Mouse (Mus musculus) C2C12 (cell line): Measurements from ENCODE around the gene Ercc6.

Experiments
- CEBPB ChIP-seq: IDR thresholded peaks from one replicate; pipeline ENCODE4 v1.6.1; 2011; ENCODE audit warnings: low read depth, mild to moderate bottlenecking, control low read depth, moderate library complexity
- CTCF ChIP-seq: IDR thresholded peaks from one replicate; pipeline ENCODE4 v1.5.1; 2011; ENCODE audit not compliant: control insufficient read depth, insufficient read depth, insufficient read length
- FOSL1 ChIP-seq: IDR thresholded peaks from one replicate; pipeline ENCODE4 v1.8.0; 2011; ENCODE audit warnings: mild to moderate bottlenecking, low read length; ENCODE audit not compliant: poor library complexity, insufficient read depth, severe bottlenecking
- MAX ChIP-seq: IDR thresholded peaks from one replicate; pipeline ENCODE4 v1.6.1; 2011; ENCODE audit warnings: mild to moderate bottlenecking, control low read depth
- MYOD1 ChIP-seq: IDR thresholded peaks from one replicate; pipeline ENCODE4 v1.6.1; 2011; ENCODE audit warnings: low read depth; ENCODE audit not compliant: control insufficient read depth, insufficient read length
- MYOG ChIP-seq: IDR thresholded peaks from one replicate; pipeline ENCODE4 v1.6.1; 2011; ENCODE audit not compliant: control insufficient read depth, insufficient read length; ENCODE audit errors: extremely low read depth
- USF1 ChIP-seq: IDR thresholded peaks from one replicate; pipeline ENCODE4 v1.6.1; 2011; ENCODE audit warnings: low read depth, mild to moderate bottlenecking, control low read depth, moderate library complexity

- TF ChIP-seq CTCF = no peak
- TF ChIP-seq CEBPB = no peak
- no peak for TF ChIP-seq USF1
- no peak for TF ChIP-seq MAX
- no peak for TF ChIP-seq MYOD1
- TF ChIP-seq FOSL1 = no peak
- no peak for TF ChIP-seq MYOG
Observed at GRCm38 (mm10) chr14:32520400-32520926, 7.1 kb downstream of the Ercc6 start.
